Mouse (Mus musculus): ENCODE data around the gene Dhx15.
"Not testable (repeated sequence)": the region's sequence is repeated elsewhere in the genome, so short reads cannot be mapped to it uniquely, and the experiment has no call there.

The Dhx15 gene

GRCm38 (mm10) chr5:52190371-52191179, at the start of gene Dhx15:
TSS of gene Dhx15 (minus strand) at chr5:52190514.
- in situ Hi-C loops (cut with MseI, MboI) = no loop called here

- in situ Hi-C loops (cut with MseI, MboI) = no loop called here
Measured at GRCm38 (mm10) chr5:52238877-52239276, 48.6 kb upstream of the Dhx15 start.

GRCm38 (mm10) chr5:52237956-52238735, 47.8 kb upstream of the Dhx15 start:
- in situ Hi-C loops (cut with MseI, MboI) = no loop called here

GRCm38 (mm10) chr5:52236585-52236984, 46.3 kb upstream of the Dhx15 start:
- in situ Hi-C loops (cut with MseI, MboI) = not testable (repeated sequence)

GRCm38 (mm10) chr5:52234570-52234969, 44.3 kb upstream of the Dhx15 start:
- in situ Hi-C loops (cut with MseI, MboI) = no loop called here

DNA sequence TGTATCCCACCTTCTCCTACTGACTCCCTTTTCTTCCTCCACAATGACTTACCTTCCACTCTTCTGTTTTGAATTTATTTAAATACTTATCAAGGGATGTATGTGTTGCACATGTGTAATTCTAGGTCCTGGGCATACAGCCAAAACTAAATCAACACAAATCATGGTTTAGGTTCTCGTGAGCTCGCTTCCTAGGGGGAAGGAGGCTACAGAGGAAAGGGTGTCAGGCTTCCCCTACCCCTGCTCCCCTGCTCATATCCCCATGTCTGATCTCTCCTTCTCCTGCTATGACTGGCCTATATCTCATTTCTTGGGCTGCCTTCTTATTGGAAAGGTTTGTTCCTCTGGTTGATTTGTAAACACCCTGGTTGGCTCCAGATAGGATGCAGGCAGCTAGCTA, 43.6 kb upstream of the Dhx15 start:
- in situ Hi-C loops (cut with MseI, MboI) = no loop called here

DNA sequence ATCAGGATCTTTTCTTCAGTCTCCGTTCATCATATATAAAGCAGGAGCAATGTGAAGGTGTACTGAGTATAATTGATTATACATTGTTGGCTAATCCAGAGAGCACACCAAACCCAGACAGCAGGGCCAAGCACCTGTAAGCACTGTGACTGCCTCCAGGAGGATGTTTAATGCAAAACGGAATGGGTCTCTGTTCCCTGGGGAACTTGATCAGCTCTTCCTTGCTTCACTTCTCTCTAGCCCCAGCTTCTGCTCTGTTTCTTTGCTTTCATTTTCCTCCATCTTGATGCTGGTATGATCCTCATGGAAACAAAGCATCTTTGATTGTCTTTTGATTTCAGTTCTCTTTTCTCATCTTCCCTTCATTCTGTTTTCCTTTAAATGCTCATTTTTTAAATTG, 42.3 kb upstream of the Dhx15 start:
- in situ Hi-C loops (cut with MseI, MboI) = no loop called here

- in situ Hi-C loops (cut with MseI, MboI) = no loop called here
Measured at GRCm38 (mm10) chr5:52232199-52232598, 41.9 kb upstream of the Dhx15 start.

DNA sequence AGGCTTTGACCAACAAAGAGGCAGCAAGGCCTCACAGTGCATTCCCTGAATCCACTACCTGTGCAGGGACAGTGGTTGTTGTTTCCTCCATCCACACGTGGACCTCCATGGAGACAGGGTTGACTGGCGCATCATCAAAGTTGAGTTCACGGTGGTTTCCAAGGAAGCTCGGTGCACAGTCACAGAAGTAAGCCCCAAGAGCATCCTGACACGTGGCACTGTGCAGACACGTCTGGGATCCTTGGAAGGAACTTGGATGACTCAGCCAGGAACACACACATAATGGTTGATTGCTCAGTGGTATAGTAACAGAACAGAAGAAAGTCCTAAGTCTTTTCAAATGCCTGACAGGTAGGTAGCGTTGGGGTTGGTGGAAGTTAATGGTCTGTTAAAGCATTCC, 40.2 kb upstream of the Dhx15 start:
- in situ Hi-C loops (cut with MseI, MboI) = no loop called here

DNA sequence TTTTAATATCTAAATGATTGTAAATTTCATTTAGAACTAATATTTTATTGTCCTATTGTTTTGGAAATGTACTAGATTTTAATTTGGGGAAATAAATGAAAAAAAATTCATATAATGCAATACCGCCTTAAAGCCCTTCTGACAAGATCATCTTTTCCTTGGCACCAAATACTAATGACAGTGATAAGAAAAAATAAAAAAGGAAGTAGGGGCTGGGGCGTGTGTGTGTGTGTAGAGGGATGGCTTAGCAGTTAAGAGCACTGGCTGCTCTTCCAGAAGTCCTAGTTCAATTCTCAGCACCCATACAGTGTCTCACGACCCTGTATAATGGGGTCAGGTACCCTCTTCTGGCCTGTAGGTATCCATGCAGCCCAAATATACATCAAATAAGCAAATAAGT, 36.4 kb upstream of the Dhx15 start:
- in situ Hi-C loops (cut with MseI, MboI) = no loop called here

GRCm38 (mm10) chr5:52221596-52221995, 31.3 kb upstream of the Dhx15 start:
- in situ Hi-C loops (cut with MseI, MboI) = no loop called here

GRCm38 (mm10) chr5:52220013-52220804, 29.9 kb upstream of the Dhx15 start:
- in situ Hi-C loops (cut with MseI, MboI) = no loop called here

DNA sequence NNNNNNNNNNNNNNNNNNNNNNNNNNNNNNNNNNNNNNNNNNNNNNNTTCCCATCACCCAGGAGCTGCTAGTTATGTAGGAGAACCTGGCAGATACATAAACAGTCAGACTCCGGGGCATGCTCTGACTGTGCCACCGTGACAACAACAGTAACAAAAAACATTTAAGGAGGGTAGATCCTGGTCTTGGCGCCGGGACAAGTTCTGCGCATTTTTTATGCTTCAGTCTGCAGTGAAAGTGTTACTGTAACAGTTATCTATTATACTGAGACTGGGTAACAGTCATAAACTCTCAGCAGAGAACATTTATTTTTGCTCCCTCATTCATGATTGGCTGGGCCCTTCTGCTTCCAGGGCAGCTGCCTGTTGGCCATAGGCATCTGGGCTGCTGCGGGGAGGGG, 27.9 kb upstream of the Dhx15 start:
- in situ Hi-C loops (cut with MseI, MboI) = no loop called here

DNA sequence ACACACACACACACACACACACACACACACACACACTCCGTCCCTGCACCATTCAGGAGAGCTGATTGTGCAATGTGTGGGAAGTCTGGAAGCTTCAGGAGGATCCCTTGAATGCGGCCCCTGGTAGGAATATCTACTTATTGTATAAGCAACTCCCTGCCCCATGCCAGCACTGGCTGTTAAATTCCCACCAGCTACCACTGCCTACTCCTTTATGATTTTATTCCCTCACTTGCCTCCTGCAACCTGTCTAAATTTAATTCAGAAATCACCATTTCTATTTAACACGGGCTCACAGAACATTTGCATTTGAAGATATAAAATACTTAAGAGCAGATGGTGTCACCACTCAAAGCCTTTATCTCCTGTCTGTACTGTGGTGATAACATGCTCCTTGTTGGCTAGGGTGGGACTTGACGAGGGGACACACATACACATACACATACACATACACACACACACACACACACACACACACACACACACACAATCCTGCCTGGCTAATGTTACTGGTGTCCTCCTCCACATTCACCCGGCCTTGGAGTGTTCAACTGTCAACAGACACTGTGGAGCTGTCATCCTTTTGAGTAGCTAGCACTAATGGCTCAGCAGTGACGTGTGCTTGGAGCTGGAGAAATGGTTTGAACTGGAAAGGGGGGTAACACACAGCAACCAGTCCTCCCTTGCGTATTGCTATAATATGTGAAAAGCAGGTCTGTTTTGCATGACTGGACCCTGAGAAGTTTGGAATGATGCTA, 23.0 kb upstream of the Dhx15 start:
- in situ Hi-C loops (cut with MseI, MboI) = no loop called here

GRCm38 (mm10) chr5:52191180-52191468, 810 bp upstream of the Dhx15 start:
- in situ Hi-C loops (cut with MseI, MboI) = no loop called here

GRCm38 (mm10) chr5:52189664-52190365, 499 bp downstream of the Dhx15 start:
- in situ Hi-C loops (cut with MseI, MboI) = no loop called here

- in situ Hi-C loops (cut with MseI, MboI) = no loop called here
Measured at GRCm38 (mm10) chr5:52188206-52188605, 2.1 kb downstream of the Dhx15 start.

GRCm38 (mm10) chr5:52177326-52177725, 13.0 kb downstream of the Dhx15 start:
- in situ Hi-C loops (cut with MseI, MboI) = no loop called here

DNA sequence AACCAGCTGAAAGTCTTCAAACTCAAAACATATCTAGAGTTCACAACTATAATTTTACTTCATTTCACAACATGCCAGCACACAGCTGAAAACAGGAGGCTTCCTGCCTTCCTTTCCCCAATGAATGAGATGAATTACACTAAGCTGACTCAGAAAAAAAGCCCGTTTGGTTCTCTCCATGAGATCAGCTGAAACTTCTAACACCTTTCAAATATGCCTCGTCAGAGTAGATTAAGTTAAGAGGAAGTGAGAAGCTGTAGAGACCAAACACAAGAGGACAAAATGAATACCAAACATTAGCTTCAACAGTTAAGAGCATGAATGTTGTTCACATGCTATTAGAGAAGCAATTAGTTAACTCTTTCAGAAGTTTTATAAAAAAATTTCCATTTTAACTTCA, 21.8 kb downstream of the Dhx15 start:
- in situ Hi-C loops (cut with MseI, MboI) = no loop called here

DNA sequence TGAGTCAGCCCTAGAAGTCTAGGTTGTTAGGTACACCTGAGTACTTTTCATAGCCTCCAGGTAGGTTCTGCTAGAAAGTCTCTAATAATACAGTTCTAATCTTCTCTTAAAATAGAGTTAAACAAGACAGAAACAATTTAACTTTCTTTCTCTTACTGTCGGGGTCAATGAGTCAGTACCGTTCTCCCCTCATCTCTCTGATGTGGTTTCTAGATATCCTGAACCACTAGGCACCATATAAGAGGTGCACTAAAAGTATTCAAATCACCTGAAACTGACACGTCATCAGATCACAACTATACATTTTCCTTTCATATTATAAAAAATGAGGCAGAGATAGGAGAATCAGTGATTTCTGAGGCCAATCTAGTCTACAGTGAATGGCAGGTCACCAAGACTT, 41.2 kb downstream of the Dhx15 start:
- in situ Hi-C loops (cut with MseI, MboI) = no loop called here

DNA sequence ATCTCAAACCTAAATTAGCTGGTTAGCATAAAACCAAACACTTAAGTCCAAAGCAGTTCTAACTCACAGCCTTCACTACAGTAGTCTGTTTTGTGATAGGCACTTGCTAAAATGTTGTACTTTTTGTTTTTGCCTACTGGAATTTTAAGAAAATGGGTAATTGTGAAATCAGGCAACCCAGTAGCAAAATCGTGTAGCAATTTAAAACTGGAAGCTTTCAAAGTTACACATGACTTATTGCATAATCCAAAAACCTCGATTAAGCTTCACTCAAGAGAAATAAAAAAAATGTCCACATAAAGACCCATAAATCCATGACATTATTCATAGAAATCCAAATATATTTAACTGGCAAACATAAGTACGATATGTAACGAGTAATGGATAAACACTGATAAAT, 43.2 kb downstream of the Dhx15 start:
- in situ Hi-C loops (cut with MseI, MboI) = no loop called here
